Mouse (Mus musculus): Measurements from ENCODE around the gene Olfr631.
"Not testable (repeated sequence)": the region's sequence is repeated elsewhere in the genome, so short reads cannot be mapped to it uniquely, and the experiment has no call there.

The Olfr631 gene

DNA sequence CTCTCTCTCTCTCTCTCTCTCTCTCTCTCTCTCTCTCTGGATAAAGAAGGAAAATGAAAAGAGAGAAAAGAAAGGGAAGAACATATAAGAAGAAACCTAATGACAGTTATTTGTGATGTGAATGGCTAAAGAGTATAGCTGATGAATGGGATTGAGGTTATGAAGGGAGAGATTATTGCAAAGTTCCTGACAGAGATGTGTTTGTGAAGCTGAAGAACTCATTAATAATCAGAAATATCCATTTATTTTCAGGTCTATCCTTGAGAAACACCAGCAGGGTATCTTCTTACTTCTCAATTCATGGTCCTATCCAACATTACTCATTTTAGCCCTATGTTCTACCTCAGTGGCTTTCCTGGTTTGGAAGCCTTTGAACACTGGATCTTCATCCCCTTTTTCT lies at the start of gene Olfr631:
Gene Olfr631 (plus strand): TSS at position 301 of the 400 bp plus-strand sequence.
- DNase-seq (ENCODE audit: low spot score): no peak

DNA sequence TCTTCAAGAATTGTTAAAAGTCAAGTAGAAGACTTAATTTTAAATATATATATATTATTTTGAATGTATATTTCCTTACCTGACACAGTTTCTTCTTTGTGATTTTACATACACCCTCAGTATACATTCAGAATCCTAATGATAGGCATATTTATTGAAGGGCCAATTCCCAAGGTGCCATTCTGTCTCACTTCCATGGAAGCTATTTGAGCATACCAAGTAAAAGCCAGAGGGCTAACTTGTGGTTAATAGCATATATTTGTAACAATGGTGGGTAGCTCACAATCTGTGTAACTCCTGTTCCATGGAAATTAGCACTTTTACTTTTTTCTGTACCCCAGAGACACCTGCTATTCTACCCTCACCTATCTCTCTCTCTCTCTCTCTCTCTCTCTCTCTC lies 42.5 kb upstream of the Olfr631 start, which contains the start of gene Olfr66:
Gene Olfr66 (minus strand): TSS at position 101 of the 400 bp plus-strand sequence.
- DNase-seq (ENCODE audit: low spot score): no peak

DNA sequence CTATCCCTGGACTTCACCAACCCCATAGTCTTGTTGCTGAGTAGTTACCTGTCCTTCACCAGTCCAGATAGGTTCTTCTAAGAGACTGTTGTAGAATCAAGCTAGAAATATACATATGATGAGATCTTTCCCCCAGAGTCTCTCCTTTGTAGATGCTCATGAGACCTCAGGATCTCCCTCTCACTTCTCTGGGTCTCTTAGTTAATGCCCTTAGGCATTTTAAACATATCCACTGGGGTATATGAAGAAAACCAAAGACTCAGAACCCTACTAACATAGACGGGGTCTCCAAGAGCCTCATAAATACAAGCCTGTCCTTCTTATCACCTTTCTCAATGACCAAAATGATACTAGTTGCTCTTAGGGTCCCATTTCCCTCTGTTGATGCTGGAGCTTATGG lies 34.2 kb upstream of the Olfr631 start, which contains the start of gene Olfr64:
Gene Olfr64 (minus strand): TSS at position 101 of the 400 bp plus-strand sequence.
- no peak for DNase-seq (ENCODE audit: low spot score)

DNA sequence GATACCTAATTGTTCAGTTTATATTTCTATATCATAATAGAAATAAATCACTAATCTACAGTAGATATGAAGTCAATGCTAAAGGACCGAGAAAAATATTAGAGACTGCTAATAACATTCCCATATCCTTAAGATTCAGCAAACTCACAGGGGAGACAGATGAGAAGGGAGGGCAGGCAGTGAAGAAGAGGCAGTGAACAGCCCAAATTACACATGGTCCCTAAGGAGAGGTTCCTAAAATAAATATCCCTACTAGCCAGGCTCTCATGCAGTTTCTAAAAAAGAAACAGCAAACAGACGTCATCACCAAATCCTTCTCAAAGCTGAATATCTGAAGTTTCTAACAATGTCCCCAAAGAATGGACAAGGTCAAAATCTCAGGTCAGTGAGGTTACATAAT lies 25.4 kb upstream of the Olfr631 start, which contains the start of gene Olfr65:
Gene Olfr65 (plus strand): TSS at position 301 of the 400 bp plus-strand sequence.
- no peak for DNase-seq (ENCODE audit: low spot score)

DNA sequence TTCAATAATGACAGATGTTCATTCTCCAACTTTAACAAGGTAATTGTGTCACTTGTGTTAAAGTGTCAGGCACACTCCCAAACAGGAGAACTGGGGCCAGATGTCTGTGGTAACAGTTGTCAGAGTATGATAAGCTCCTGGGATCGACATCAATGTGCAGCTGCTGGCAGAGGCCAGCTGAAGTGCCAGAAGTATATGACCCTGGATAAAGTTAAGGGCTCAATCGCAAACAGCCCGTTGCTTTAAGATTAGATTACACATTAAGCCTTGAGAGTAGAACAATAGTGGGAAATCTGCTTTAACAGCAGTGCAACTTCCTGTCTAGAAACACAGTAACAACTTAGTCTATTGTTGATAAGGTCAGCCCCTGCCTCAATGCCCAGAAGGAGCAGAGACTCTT lies 18.6 kb upstream of the Olfr631 start:
- DNase-seq (ENCODE audit: low spot score): no peak

DNA sequence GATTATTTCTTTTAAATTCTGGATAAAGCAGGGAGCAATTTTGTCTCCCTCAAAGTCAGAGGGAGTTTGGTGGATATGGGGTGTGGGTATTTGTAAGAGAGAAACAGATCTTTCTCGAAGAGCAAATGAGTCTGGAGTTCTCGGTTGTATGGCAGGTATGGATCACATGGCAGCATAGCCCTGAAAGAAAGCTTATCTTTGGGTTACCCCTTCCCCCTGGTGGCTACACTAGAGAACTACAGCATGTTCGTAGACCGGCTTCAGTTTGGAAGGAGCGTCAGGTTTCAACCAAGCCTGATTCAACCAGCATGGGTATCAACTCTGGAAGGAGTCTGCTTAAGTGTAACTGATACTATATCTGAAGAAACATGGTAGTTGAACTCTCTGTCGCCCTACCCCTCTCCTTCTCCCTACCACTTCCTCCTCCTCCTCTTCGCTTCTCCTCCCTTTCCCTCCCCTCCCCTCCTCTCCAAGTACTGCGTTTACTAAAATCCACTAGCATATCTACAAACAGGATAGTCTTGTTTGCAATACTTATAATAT lies 15.6 kb upstream of the Olfr631 start:
- DNase-seq (ENCODE audit: low spot score): no peak

DNA sequence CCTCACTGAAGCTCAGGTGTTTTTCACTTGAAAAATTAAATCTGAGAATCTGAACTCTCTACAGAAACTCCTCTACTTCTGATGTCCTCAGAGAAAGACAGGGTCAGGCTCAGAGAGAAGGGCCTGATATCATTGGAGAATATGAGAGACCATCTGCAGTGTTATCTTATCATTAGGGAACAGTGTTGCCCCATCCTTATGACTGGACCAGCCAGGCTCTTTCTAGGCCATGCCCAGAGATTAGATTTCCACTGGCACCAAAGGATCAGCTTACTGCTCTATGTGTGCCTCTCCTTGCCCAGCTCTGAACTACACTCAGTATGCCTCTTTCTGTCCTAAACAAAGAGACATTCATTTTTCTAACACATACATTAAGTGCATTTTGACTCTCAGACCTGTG lies 13.3 kb upstream of the Olfr631 start:
- DNase-seq (ENCODE audit: low spot score): no peak

DNA sequence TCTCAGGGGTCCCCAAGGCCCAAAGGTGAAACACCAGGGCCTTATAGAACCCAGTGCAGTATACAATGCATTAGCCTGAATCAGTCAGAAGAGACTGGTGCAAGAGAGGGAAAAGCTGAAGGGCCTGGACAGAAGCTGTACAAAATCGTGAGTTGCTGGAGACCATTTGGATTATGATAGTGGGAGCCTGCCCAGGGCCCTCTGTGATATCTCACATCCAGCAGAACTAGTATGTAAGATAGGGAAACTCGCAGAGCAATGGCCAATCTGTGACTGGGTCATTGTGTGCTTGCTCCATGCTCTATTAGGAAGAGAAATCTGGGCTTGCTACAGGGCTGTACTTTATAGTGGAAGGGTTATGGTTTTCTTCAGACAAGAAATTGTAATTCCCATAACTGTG lies 5.6 kb downstream of the Olfr631 start, which contains the start of gene Olfr632:
Gene Olfr632 (plus strand): TSS at position 84 of the 400 bp plus-strand sequence.
- DNase-seq (ENCODE audit: low spot score): no peak

DNA sequence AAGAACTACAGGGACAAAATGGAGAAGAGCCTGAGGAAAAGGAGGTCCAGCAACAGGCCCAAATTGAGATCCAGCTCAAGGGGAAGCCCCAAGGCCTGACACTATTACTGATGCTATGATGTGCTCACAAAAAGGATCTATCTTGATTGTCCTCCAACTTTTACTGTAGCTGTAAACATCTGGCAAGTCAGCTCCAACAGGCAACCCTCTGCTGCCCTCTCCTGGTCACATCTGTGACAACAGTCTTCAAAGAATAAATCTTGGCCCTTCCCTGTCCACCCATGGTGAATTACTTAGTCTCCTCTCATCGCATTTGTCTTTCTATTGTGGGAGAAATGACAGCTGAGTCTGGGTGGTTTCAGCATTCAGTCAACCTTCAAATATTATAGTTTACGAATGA lies 14.1 kb downstream of the Olfr631 start:
- DNase-seq (ENCODE audit: low spot score): peak; percentile 61

DNA sequence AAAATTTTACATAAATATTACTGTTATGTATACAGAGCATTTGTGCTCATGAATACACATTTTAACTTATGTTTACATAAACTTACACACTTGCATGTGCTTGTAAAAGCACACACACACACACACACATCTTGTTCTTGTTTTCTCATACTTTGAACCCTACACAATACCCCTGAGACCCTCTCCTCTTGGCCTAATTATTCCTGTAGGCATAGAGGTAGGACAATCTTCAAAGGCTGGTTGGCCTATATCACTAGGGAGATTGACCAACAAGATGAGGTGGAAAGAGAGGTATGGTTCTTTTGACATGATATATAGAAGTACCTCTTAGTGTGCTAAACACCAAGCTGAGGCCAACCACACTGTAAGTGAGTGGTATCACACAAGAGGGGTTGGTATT lies 15.5 kb downstream of the Olfr631 start, which contains the start of gene Olfr633:
Gene Olfr633 (plus strand): TSS at position 301 of the 400 bp plus-strand sequence.
- no peak for DNase-seq (ENCODE audit: low spot score)

DNA sequence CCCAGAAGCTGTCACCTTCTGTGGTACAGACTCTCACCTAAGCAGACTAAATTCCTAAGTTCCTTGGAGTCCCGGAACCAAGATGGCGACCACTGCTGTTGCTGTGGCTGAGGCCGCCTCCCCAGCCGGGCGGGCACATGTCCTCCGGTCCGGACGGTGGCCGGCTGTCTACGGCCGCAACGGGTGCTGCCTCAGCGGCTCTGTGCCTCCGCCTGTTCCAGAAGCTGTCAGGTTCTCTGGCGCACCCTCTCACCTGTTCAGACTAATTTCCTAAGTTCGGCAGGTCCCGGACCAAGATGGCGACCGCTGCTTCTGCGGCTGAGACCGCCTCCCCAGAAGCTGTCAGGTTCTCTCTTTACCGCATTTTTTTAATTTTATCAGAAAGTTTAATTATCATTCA lies 38.2 kb downstream of the Olfr631 start:
- not testable (repeated sequence) for DNase-seq (ENCODE audit: low spot score)

DNA sequence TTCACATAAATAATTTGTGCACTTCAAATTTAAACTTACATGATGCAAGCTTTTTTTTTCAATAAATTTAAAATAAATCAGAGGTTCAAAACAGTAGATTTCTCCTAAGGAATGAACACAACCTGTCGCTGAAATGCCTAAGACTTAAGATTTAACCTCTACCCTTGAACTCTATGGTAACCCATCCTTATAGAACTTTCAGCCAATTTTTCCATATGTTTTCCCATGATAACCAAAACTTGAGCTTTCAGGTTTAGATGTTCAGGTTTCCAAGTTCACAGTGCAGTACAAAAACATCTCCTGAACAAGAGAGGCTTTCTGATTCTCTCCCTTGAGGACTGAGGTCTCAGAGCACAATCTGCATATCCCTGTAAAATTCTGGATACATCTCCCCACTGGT lies 42.2 kb downstream of the Olfr631 start, which contains the start of gene Olfr635:
Gene Olfr635 (plus strand): TSS at position 301 of the 400 bp plus-strand sequence.
- no peak for DNase-seq (ENCODE audit: low spot score)

DNA sequence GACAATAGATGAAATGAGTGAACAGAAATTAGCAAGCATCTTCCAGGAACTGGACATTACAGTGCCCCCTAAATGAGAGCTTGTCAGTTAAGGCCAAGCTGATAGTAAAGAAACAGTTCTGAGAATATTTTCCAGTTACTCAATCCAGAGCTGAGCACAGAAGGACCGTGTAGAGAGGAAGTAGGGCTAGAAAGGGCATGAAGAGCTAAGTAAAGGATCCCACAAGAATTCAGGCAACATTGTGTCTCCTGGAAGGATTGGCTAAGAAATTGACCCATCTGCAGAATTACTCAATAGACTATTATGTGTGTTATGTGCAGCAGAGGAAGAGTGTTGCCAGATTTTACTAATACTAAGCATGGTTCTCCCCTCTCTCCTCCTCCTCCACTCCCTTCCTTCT lies 43.2 kb downstream of the Olfr631 start:
- no peak for DNase-seq (ENCODE audit: low spot score)

All from testis, postnatal 10 days (tissue).